Mouse (Mus musculus) cortical plate, adult 2 months (tissue): Measurements from ENCODE around the gene Skor1. TPM values are rescaled to one million over a fixed set of nuclear protein-coding genes. Genes with fewer than 3 reads are reported as not detected.

ENCODE experiments used
- H3K27ac ChIP-seq: fragments of 200-500 bp; 2 replicates; pipeline ENCODE4 v1.5.1; 2012; ENCODE audit warnings: low read length, control low read depth, inconsistent platforms; ENCODE audit not compliant: insufficient read depth
- H3K4me1 ChIP-seq: fragments of 200-500 bp; 2 replicates; pipeline ENCODE4 v1.6.1; 2011; ENCODE audit warnings: low read length; ENCODE audit not compliant: control insufficient read depth, insufficient read depth
- H3K4me3 ChIP-seq: fragments of 200-500 bp; 2 replicates; pipeline ENCODE4 v1.5.1; 2011; ENCODE audit warnings: mild to moderate bottlenecking, low read length, control low read depth; ENCODE audit not compliant: insufficient read depth
- CTCF ChIP-seq: fragments of 200-500 bp; IDR thresholded peaks from 2 replicates; pipeline ENCODE4 v1.5.1; 2011; ENCODE audit warnings: mild to moderate bottlenecking, control low read depth, low read length; ENCODE audit not compliant: insufficient read depth; ENCODE audit errors: extremely low read depth
- POLR2A ChIP-seq: fragments of 200-500 bp; IDR thresholded peaks from 2 replicates; pipeline ENCODE4 v1.6.1; 2011; ENCODE audit warnings: mild to moderate bottlenecking, low read length, control low read depth; ENCODE audit not compliant: insufficient read depth; ENCODE audit errors: extremely low read depth
- polyA plus RNA-seq: library from polyadenylated mRNA; depleted of rRNA; stranded (reverse); fragments of >200 nt; gene quantifications from 2 replicates; pipeline ENCODE4 v1.2.3, GENCODE M21; 2012

Skor1 gene
- polyA plus RNA-seq, 1 experiment: 0.15 TPM

DNA sequence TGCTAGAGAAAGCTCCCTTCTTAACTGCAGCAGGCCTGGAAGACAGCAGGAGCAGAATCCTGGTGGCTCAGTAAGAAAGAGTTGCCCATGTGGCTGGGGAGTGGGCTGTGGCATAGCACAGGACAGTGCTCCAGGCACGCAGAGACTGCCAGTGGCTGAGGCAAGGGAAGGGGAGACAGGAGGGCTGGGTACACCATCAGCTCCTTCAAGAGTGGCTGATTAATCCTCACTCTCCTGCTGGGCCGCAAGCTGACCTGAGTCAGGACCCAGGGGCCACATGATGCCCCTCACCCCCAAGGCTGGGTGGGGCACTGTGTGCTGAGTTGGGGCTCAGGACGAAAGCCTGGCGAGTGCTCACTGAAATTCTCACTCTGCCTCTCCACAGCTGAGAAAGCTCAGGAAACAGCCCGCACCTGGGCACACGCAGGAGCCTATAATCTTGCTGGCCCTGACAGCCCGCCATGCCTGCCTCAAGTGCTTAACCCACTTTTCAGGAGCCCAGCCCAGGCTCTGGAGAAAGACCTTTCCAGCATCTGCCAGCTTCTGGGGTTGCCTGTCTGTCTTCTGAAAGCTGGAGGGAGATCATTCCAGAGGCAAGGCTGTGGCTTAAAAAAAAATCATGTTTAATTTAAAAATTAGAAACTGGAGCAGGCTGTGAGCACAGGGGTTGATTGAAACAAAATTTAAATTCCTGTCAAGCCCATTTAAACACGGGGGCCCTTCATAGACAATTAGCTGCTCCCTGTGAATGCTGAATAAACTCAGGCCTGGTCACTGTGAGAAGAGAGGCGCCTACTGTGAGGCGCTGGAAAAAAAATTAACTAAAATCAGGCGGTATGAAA, 32.8 kb upstream of the Skor1 start:
- Histone ChIP-seq H3K4me3 (no peak overlapping the region), H3K27ac (no peak overlapping the region), H3K4me1 (no peaks in the 10 kb centered on the region)
- TF ChIP-seq POLR2A: no peak
- TF ChIP-seq CTCF: no peak

DNA sequence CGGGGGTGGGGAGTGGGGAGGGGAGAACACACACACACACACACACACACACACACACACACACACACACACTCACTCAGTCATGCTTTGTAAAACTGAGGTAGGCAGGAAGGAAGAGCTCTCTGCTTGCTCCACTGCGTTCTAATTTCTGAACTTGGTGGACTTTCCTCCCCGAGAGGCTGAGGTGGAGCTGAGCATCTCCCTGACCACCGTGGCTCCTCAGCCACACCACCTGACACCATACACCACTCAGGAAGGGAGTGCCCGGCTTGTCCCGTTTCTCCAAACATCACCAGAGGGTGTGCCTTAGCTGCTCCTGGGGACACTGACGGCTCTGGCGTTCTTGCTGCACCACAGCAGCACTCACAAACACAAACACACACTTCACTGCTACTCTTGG, 29.5 kb upstream of the Skor1 start:
- Histone ChIP-seq H3K27ac (no peak overlapping the region), H3K4me1 (no peaks in the 10 kb centered on the region), H3K4me3 (no peak overlapping the region)
- no peak for TF ChIP-seq POLR2A
- TF ChIP-seq CTCF: no peak

- no peak overlapping the region for H3K27ac ChIP-seq
- TF ChIP-seq POLR2A (no peak), CTCF (no peak)
- H3K4me1 ChIP-seq: no peaks in the 10 kb centered on the region
- H3K4me3 ChIP-seq: no peak overlapping the region
Measured at GRCm38 (mm10) chr9:63174001-63174721, 25.4 kb upstream of the Skor1 start.

DNA sequence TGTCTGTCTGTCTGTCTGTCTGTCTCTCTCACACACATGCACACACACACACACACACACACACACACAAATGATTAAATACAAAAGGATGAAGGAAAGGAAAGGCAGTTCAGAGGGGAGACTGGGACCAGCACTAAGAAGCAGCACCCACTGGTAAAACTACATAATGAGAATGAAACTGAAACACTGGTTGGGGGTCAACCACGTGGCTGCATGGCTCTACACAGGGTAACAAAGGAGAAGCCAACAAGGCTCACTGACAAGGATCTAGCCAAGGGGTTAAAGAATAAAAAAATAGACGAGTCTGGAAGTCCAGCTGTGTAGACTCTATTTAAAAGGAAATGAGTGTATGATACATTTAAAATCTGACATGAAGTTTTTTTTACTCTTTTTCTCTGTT, 23.2 kb upstream of the Skor1 start:
- H3K4me3 ChIP-seq: no peak overlapping the region
- TF ChIP-seq POLR2A (no peak), CTCF (no peak)
- no peaks in the 10 kb centered on the region for H3K4me1 ChIP-seq
- H3K27ac ChIP-seq: no peak overlapping the region

- TF ChIP-seq CTCF: 0 out of 2 replicates have a peak, but pooled peaks have one; percentile 0
- no peak for TF ChIP-seq POLR2A
- no peak overlapping the region for H3K27ac ChIP-seq
- no peaks in the 10 kb centered on the region for H3K4me1 ChIP-seq
- no peak overlapping the region for H3K4me3 ChIP-seq
Measured at GRCm38 (mm10) chr9:63169127-63169526, 20.4 kb upstream of the Skor1 start.

DNA sequence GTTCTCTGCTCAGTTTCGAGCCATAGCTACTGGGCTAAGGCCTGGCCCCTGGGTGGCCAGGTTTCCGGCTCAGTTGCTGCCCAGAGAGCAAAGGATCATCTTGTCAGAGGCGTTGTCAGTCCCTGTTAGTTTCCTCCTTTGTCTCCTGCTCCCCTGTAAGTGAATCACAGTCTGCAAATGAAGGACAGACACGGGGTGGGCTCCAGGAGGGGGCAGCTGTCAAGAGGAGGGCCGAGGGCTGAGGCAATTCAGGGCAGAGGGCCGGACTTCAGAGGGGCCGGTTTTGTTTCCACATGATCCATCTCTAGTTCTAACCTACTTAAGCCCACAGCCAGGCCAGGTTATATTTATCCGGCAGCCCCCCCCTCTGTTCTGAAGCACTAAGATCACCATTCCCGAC, 16.3 kb upstream of the Skor1 start:
- no peak for TF ChIP-seq POLR2A
- TF ChIP-seq CTCF: no peak
- Histone ChIP-seq H3K4me3 (no peak overlapping the region), H3K27ac (no peak overlapping the region), H3K4me1 (no peaks in the 10 kb centered on the region)

GRCm38 (mm10) chr9:63163756-63164155, 15.0 kb upstream of the Skor1 start:
- H3K4me1 ChIP-seq: no peaks in the 10 kb centered on the region
- H3K4me3 ChIP-seq: no peak overlapping the region
- TF ChIP-seq CTCF (no peak), POLR2A (no peak)
- H3K27ac ChIP-seq: no peak overlapping the region

DNA sequence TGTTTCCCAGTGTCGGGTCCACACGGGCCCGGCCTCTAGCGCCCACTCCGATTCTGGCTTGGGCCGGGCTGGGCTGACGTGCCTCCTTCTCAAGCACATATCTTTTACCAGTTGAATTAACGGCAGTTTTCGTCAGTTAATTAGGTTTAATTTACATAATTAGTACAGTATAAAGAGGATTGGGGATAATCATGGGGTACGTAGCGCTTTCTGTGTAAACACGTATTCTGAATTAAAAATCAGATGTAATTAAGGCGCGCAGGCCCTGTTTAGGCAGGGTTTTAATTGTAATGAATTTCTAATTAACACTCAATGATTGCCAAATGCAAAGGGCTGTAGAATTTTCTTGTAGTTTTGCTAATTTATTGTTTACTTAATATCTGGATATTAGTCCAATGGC, 3.2 kb upstream of the Skor1 start:
- no peak overlapping the region for H3K4me3 ChIP-seq
- H3K4me1 ChIP-seq: no peaks in the 10 kb centered on the region
- H3K27ac ChIP-seq: no peak overlapping the region
- no peak for TF ChIP-seq CTCF
- TF ChIP-seq POLR2A: no peak

- TF ChIP-seq POLR2A (no peak), CTCF (no peak)
Measured at GRCm38 (mm10) chr9:63151072-63151870, 2.5 kb upstream of the Skor1 start.

More at GRCm38 (mm10) chr9:63151072-63151870, 2.5 kb upstream of the Skor1 start:
- Histone ChIP-seq H3K4me3 (no peak overlapping the region), H3K27ac (no peak overlapping the region), H3K4me1 (no peaks in the 10 kb centered on the region)
